Mouse (Mus musculus): ENCODE data around the gene Usp19.

Usp19 gene

DNA sequence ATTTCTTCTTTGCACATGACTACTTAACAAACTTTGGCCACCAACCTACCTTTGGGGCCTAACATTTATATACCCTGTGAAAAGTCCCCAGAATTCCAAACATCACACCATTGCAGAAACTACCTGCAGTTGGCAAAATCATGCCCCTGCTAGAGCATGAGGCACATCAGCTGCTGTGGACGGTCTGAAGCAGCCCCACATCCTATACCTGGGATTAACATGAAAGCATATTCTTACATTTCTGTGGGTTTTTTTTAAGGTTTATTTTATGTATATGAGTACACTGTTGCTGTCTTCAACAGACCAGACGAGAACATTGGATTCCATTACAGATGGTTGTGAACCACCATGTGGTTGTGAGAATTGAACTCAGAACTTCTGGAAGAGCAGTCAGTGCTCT, 24.2 kb upstream of the Usp19 start:
- in situ Hi-C loops (cut with MboI; ENCODE audit: low sequenced_read_pairs) = no loop called here

DNA sequence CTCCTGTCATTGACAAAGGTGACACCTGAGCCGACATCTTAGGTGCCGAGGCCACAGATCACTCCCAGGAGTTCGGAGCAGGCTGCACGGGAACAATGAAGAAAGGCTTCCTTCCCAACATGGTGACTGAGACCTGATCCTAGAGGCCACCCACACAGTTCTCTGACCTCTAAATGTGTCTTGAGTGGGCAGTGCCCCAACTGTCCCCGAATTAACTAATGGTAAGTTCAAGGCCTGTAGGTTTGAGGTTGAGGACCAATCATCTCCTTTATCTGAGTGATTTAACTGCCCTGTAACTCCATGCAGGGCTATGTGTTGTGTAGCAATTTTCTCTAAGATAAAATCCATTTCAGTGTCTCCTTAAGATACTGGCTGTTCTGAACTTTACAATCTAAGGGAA, 21.0 kb upstream of the Usp19 start:
- in situ Hi-C loops (cut with MboI; ENCODE audit: low sequenced_read_pairs) = no loop called here

DNA sequence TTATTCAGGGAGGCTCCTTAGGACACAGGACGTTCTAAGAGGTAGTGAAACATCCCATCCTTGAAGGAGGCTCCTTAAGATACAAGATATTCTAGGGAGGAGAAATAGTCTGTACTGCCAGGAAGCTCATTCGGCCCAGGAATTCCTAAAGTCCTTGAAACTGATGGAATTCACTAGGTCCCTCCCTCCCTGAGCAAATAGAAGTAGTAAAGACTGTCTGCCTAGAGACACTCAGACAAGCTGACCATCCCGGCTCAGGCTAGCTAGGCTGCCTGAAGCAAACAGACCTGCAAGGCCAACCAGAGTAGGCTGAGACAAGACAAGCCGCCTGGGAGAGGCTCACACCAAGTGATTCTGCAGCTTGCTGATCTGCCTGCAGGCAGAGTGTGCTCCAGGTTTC, 20.6 kb upstream of the Usp19 start:
- in situ Hi-C loops (cut with MboI; ENCODE audit: low sequenced_read_pairs) = no loop called here

DNA sequence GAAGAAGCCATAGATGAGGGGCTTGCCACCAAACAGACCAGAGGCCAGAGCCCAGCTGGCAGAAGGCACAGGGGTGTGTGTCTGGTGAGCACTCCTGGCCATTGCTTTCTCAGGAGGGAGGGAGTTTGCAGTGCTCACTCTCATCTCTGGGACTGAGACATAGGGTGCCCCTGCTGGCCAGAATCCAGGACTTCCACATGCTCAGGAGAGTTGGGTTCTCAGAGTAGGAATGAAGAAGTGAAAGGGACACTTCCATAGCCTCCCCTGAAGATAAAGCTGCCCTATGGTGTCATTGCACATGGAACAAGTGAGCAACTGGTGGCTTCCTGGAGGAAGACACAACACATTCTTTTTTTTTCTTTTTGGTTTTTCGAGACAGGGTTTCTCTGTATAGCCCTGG, 15.9 kb upstream of the Usp19 start:
- in situ Hi-C loops (cut with MboI; ENCODE audit: low sequenced_read_pairs) = no loop called here

DNA sequence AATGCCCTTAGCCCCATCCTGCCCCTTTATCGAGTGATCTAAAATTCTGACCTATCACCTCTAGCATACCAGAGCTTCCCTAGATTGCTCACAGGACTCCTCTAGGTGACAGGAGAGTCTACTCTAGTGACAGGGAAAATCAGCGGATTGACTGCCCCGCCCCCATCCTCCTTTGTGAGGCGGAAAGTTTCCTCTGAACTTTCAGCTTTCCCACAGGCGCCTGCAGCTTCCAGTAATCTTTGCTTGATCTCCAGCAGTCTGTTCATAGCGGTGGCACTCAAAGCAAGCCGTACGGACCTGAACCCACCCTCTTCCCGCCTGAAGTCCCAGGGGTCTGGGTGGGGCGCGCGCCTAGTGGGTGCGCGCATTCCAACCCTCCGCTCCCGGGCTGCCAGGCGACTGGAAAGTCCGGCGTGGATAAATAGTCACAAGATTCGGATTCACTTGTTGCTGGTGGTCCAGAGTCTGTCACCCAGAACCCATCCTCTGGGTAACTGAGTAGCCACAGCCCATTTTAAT, 11.7 kb upstream of the Usp19 start:
- in situ Hi-C loops (cut with MboI; ENCODE audit: low sequenced_read_pairs) = no loop called here

DNA sequence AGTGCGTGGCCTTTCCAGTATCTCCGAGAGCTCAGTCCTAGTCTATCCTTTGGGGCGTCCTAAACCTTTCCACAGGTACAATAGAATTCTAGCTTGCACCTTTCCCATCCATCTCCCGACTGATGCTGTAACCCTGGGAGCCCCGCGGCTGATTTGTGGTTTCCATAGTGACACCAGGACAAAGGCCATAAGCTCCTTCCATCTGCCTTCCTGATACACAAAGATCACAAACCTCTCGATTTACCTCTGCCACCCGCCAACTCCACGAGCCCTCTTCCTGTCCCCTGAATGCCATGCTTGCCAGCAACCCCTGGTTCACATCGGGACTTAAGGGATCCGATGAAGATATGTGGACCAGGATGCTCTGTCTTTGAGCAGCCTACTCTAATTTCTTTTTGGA, 11.2 kb upstream of the Usp19 start:
- in situ Hi-C loops (cut with MboI; ENCODE audit: low sequenced_read_pairs) = no loop called here

DNA sequence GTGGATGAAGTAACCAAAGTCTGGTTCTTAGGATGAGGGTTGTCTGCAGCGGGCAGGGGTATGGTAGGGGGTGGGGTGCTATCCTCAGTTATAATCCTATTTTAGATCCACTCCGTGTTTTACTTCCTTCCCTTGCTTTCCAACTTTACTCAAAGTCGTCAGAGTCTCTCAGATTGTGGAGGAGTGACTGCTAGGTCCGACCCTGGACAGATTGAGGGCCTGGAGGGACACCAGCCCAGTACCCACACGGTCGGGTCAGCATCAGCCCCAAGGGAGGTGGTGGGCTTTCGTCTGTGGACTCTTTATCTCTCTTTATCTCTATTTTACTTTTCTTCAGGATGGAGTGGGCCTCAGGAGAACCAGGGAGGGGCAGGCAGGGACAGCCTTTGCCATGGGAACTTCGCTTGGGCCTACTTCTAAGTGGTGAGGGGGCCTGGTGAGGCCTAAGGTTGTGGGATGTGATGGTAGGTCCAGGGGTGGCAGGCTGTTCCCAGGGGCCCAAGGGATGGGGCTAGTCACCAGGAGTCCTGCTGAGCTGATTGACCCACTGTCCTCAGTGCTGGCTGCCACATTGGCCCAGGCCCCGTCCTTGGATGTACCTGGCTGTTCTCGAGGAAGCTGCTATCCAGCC, 10.6 kb upstream of the Usp19 start, which contains the start of gene Lamb2:
Gene Lamb2, plus strand, starts transcription at position 16 of the 631 bp plus-strand sequence.
- in situ Hi-C loops (cut with MboI; ENCODE audit: low sequenced_read_pairs) = no loop called here

DNA sequence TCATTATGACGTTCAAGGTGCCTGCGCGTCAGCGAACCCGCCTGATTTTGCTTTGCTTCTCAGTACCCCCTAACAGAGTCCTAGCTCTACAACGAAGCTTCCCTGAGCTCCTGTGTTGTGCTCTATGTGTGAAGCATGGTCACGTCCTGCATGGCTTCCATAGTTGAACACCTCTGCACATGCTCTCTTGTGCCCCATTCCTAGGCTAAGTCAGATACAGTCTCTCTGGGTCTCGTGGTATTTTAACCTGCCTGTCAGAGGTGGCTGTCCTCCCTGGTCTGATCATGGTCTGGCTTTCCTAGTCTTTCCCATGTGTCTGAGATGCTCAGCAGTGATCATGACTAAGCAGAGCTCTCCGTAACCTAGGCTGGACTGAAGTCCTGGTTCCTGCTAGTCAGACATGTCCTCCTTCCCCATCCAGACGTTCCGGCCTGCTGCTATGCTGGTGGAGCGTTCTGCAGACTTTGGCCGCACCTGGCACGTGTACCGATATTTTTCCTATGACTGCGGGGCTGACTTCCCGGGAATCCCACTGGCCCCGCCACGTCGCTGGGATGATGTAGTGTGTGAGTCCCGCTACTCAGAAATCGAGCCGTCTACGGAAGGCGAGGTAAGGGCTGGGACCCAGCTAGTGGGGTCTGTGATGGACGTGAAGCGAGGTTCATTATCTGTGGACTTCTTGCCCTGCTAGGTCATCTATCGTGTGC, 9.4 kb upstream of the Usp19 start:
- in situ Hi-C loops (cut with MboI; ENCODE audit: low sequenced_read_pairs) = no loop called here

DNA sequence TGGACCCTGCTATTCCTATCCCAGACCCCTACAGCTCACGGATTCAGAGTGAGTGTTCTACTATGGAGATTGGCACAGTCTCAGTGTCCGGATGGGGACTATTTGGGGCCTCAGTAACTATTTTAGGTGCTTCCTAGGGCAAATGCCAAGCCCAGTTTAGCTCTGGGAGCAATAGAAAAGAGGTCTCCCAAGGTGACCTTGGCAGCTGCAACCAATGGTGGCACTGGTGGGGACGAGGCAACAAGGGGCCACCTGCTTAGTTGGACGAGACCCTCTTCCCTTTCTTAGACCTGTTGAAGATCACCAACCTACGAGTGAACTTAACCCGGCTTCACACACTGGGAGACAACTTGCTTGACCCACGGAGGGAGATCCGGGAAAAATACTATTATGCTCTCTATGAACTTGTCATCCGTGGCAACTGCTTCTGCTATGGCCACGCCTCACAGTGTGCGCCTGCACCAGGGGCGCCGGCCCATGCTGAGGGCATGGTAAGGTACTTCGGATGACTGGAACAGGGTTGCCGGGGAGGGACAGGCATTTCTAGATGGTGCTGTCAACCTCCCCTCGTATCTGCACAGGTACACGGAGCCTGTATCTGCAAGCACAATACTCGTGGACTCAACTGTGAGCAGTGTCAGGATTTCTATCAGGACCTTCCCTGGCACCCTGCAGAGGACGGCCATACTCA, 8.7 kb upstream of the Usp19 start:
- in situ Hi-C loops (cut with MboI; ENCODE audit: low sequenced_read_pairs) = no loop called here

DNA sequence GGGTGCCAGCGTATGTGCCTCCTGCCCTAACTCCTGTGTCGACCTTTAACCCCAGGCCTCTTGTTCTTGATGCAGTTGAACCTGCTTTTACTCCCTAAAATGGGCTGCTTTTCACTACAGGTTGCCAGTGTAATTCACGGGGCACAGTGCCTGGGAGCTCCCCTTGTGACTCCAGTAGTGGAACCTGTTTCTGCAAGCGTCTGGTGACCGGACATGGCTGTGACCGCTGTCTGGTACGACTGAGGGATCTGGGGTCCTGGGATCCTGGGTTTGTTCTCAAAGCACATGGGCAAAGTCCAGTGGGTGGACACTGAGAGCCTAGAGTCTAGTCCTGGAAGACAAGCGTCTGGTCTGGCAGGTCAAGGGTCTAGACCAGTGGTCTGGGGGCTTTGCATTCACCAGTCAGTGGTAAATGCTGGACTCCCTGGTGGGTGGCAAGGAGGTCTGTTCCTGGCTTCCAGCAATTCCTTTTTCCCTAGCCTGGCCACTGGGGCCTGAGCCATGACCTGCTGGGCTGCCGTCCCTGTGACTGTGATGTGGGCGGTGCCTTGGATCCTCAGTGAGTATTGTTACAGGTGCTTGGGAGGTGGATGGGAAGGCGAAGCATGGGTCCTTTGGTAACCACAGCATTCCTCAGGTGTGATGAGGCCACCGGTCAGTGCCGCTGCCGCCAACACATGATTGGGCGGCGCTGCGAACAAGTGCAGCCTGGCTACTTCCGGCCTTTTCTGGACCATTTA, 7.2 kb upstream of the Usp19 start:
- in situ Hi-C loops (cut with MboI; ENCODE audit: low sequenced_read_pairs) = no loop called here

DNA sequence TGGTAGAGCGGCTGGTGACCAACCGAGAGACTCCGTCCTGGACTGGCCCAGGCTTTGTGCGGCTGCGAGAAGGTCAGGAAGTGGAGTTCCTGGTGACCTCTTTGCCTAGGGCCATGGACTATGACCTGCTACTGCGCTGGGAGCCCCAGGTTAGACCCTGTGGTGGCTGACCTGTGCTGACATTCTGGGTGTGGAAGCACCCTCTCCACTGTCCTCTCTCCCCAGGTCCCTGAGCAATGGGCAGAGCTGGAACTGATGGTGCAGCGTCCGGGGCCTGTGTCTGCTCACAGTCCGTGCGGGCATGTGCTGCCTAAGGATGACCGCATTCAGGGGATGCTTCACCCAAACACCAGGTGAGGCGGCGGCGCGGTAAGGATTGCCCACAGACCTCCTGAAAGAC, 6.4 kb upstream of the Usp19 start:
- in situ Hi-C loops (cut with MboI; ENCODE audit: low sequenced_read_pairs) = no loop called here

DNA sequence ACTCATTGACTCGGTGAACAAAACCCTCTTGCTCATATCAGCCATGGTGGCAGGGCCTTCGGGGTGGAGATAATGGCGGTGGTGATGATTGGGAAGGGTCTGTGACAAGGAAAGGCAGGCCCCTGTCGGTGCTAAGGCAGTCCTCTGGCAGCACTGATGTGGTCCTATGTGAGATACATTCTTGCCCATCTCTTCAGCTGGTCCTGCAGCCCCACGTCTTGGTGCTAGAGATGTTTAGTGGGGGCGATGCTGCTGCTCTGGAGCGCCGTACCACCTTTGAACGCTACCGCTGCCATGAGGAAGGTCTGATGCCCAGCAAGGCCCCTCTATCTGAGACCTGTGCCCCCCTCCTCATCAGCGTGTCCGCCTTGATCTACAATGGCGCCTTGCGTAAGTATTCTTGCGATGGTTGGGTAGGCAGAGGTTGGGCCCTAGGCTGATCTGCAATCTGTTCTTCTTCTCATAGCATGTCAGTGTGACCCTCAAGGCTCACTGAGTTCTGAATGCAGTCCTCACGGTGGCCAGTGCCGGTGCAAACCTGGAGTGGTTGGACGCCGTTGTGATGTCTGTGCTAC, 5.0 kb upstream of the Usp19 start:
- in situ Hi-C loops (cut with MboI; ENCODE audit: low sequenced_read_pairs) = no loop called here

DNA sequence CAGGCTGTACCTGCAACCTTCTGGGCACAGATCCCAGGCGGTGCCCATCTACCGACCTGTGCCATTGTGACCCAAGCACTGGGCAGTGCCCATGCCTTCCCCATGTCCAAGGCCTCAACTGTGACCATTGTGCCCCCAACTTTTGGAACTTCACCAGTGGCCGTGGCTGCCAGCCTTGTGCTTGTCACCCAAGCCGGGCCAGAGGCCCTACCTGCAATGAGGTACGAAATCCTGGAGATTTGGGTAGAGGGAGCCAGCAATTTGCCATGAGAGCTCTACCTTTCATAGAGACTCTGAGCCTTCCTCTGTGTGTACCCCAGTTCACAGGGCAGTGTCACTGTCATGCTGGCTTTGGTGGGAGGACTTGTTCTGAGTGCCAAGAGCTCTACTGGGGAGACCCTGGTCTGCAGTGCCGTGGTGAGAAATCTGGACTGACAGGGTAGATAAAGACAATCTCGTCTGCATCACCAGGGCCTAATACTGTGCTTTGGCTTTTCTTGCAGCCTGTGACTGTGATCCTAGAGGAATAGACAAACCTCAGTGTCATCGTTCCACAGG, 3.4 kb upstream of the Usp19 start:
- in situ Hi-C loops (cut with MboI; ENCODE audit: low sequenced_read_pairs) = no loop called here

DNA sequence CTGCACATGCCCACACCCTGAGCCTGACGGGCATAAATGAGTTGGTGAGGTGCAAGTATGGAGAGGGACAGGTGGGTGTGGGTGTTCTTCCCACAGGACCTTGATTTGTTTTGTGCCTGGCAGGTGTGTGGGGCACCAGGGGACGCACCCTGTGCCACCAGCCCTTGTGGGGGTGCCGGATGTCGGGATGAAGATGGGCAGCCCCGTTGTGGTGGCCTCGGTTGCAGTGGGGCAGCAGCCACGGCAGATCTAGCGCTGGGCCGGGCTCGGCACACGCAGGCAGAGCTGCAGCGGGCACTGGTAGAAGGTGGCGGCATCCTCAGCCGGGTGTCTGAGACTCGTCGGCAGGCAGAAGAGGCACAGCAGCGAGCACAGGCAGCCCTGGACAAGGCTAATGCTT, 2.0 kb upstream of the Usp19 start:
- in situ Hi-C loops (cut with MboI; ENCODE audit: low sequenced_read_pairs) = no loop called here

DNA sequence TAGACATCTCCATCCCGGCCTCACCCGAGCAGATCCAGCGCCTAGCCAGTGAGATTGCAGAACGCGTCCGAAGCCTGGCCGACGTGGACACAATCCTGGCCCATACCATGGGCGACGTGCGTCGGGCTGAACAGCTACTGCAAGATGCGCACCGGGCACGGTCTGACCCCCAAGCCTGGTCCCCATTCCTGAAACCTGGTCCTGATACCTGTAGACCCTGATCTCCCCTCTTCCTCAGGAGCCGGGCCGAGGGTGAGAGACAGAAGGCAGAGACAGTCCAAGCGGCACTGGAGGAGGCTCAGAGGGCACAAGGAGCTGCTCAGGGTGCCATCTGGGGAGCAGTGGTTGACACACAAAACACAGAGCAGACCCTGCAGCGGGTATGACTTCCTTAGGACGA, 1.2 kb upstream of the Usp19 start:
- in situ Hi-C loops (cut with MboI; ENCODE audit: low sequenced_read_pairs) = no loop called here

DNA sequence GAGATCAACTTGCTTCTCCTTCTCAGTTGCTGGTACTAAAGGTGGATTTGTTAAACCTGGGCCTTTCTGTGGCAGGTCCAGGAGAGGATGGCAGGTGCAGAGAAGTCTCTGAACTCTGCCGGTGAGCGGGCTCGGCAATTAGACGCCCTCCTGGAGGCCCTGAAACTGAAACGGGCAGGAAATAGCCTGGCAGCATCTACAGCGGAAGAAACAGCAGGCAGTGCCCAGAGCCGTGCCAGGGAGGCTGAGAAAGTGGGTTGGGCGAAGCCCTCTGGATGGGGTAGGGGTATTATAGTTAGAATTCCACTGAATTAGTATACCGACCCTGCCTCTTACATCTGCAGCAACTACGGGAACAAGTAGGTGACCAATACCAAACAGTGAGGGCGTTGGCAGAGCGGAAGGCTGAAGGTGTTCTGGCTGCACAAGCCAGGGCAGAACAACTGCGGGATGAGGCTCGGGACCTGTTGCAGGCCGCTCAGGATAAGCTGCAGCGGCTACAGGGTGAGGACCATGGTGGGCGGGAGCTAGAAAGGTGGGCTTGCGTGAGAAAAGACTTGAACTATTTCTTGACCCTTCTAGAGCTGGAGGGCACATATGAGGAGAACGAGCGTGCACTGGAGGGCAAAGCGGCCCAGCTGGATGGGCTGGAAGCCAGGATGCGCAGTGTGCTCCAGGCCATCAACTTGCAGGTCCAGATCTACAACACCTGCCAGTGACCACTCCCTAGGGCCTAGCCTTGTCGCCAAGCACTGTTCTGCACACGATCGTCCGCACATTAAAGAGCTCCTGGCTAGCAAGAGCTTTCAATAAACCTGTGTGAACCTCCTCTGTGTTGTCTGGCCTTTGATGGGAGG, 472 bp upstream of the Usp19 start:
- in situ Hi-C loops (cut with MboI; ENCODE audit: low sequenced_read_pairs) = no loop called here

DNA sequence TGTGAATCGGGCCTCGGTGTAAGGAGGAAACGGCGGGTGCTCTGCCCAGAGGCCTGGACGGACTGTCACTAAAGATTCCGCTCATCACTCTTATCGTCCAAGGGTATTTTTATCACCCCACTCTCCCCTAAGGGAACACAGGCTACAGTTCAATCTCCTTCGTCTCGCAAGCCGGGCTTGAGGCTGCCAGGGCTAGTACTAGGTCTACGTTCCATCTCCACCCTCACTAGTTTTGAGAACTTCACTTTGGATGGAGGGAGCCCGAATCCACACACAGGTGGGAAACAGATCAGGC, 831 bp downstream of the Usp19 start:
- in situ Hi-C loops (cut with MboI; ENCODE audit: low sequenced_read_pairs) = no loop called here

DNA sequence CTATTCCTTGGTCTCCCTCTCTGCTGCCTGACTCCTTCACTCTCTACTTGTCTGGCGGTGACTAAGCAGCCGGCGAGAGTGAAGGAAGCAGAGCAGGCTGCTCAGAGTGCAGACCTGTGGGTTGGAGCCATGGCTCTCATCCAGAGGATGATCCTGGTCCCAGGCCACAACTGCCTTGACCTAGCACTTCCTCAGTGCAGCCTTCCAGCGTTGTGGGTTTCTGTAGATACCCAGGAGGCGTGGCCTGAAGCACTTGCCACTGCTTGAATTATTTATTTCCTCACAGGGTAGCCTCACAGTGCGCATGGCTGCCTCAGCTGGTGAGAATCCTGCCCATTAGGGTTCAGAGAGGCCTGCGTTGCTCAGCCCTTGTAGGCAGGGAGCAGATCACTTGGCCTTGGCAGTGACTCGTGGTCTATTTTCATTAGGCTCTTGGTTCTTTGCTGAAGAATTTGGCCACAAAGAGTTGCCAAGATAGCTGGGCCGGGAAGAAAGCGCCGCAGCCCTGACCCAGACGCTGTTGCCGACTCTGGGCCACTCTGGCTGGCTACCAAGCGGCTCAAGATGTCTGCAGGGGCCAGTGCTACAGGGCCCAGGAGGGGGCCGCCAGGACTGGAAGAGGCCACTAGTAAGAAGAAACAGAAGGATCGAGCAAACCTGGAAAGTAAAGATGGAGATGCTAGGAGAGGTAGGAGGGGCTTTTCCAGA, 1.8 kb downstream of the Usp19 start:
- in situ Hi-C loops (cut with MboI; ENCODE audit: low sequenced_read_pairs) = no loop called here

DNA sequence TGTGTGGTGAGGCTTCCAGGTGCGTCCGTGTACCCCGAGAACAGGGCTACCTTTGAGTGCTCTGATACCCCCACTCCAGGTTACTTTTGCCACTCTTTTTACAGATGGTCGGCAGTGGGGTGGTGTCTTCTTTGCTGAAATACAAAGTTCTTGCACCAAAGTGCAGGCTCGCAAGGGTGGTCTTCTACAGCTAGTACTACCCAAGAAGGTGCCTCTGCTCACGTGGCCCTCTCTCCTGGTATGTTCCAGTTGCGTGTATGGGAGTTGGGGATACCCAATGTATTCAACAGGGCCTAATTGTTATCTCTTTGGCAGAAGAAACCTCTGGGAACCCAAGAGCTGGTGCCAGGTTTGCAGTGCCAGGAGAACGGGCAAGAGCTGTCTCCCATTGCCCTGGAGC, 2.8 kb downstream of the Usp19 start:
- in situ Hi-C loops (cut with MboI; ENCODE audit: low sequenced_read_pairs) = no loop called here
